Mouse (Mus musculus): ENCODE measurements around the gene Tbc1d10b. TPM values are rescaled to one million over a fixed set of nuclear protein-coding genes. Genes with fewer than 3 reads are reported as not detected.
"Not testable (repeated sequence)": the region's sequence is repeated elsewhere in the genome, so short reads cannot be mapped to it uniquely, and the experiment has no call there.

Tbc1d10b gene
- total RNA-seq (2014; fragmentation: Nextera tagmentation) (27.0 and 33.2 TPM in 2 replicates), total RNA-seq (2017) (26.2 and 35.0 TPM in 2 replicates)

DNA sequence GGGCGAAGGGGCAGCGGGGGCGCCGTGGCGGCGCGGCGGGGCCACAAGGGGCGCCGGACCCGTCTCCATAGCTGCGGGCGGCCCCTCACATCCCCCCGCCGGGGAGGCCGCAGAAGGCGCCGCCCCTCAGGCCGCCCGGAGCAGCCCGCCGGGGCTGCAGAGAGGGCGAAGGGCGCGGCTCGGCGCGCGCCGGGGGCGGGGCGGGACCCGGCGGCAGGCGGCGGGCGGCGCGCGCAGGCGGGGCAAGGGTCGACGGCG lies at the start of gene Tbc1d10b:
Gene Tbc1d10b (minus strand): TSS at position 174 of the 258 bp plus-strand sequence.
- ATAC-seq (replicated peaks; ENCODE audit: poor library complexity, severe bottlenecking): peak; percentile 17

- 0 out of 2 replicates have a peak, but pooled peaks have one; percentile 4 for ATAC-seq (replicated peaks; ENCODE audit: poor library complexity, severe bottlenecking)
These were observed 48.2 kb upstream of the Tbc1d10b start for GRCm38 (mm10) chr7:127256518-127256917.

- no peak for ATAC-seq (replicated peaks; ENCODE audit: poor library complexity, severe bottlenecking)
These were observed 47.7 kb upstream of the Tbc1d10b start for GRCm38 (mm10) chr7:127255965-127256364.

DNA sequence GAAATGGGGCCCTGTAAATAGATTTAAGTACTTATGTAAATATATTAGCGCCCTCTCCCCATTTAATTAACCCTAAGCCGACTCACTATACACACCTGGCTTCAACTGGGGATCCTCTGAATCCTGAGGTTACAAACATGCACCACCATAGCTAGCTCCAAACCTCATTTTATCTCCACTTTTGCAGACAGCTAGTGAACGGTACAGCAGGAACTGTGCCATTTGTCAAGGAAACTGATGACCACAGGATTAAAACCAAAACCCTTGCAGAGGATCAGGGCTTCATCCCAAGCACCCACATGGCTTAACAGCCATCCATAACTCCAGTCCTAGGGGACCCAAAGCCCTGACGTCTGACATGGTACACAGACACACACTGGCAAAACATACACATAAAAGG lies 46.7 kb upstream of the Tbc1d10b start:
- no peak for ATAC-seq (replicated peaks; ENCODE audit: poor library complexity, severe bottlenecking)

DNA sequence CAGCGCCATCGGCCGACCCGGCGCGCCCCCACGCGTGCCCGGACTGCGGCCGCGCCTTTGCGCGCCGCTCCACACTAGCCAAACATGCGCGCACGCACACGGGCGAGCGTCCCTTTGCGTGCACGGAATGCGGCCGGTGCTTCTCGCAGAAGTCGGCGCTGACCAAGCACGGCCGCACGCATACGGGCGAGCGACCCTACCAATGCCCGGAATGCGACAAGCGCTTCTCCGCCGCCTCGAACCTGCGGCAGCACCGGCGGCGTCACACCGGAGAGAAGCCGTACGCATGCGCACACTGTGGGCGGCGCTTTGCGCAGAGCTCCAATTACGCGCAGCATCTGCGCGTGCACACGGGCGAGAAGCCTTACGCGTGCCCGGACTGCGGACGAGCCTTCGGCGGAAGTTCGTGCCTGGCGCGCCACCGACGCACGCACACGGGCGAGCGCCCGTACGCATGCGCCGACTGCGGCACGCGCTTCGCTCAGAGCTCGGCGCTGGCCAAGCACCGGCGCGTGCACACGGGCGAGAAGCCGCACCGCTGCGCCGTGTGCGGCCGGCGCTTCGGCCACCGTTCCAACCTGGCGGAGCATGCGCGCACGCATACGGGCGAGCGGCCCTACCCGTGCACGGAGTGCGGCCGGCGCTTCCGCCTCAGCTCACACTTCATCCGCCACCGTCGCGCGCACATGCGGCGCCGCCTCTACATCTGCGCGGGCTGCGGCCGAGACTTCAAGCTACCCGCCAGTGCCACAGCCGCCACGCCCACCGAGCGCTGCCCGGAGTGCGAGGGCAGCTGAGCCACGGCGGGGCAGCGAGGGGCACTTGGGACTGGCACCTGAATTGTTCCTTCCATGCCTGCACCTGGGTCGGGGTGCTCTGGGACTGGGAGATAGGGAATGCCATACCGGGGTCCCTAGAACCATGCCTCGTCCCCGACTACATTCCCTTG lies 45.8 kb upstream of the Tbc1d10b start:
- ATAC-seq (replicated peaks; ENCODE audit: poor library complexity, severe bottlenecking): peak; percentile 76

- ATAC-seq (replicated peaks; ENCODE audit: poor library complexity, severe bottlenecking): no peak
These were observed 45.1 kb upstream of the Tbc1d10b start for GRCm38 (mm10) chr7:127253341-127253740.

DNA sequence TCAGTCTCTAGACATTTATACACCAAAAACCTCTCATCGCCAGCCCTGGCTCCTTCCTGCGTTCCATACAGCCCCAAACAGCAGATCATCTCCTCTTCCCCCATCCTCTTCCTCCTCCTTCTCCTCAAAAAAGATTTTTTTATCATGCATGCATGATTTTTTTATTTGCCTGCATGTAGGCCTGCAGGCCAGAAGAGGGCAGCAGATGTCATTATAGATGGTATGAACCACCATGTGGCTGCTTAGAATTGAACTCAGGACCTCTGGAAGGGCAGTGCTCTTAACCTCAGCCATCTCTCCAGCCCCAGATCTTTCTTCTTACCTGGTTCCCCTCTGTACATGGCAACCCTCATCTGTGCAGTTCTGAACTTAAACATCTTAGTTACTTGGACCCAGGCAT lies 44.1 kb upstream of the Tbc1d10b start:
- peak; percentile 15; the same call in 1 of the 2 replicates for ATAC-seq (replicated peaks; ENCODE audit: poor library complexity, severe bottlenecking)

- ATAC-seq (replicated peaks; ENCODE audit: poor library complexity, severe bottlenecking): not testable (repeated sequence)
These were observed 42.2 kb upstream of the Tbc1d10b start for GRCm38 (mm10) chr7:127250511-127250910.

- peak; percentile 30 for ATAC-seq (replicated peaks; ENCODE audit: poor library complexity, severe bottlenecking)
These were observed 36.6 kb upstream of the Tbc1d10b start for GRCm38 (mm10) chr7:127244658-127245510.

- peak; percentile 93 for ATAC-seq (replicated peaks; ENCODE audit: poor library complexity, severe bottlenecking)
These were observed 35.8 kb upstream of the Tbc1d10b start, which contains the start of gene Zfp771 for GRCm38 (mm10) chr7:127243870-127244657. Gene Zfp771 (plus strand): TSS chr7:127244274.

- ATAC-seq (replicated peaks; ENCODE audit: poor library complexity, severe bottlenecking): no peak
These were observed 35.1 kb upstream of the Tbc1d10b start for GRCm38 (mm10) chr7:127243361-127243867.

DNA sequence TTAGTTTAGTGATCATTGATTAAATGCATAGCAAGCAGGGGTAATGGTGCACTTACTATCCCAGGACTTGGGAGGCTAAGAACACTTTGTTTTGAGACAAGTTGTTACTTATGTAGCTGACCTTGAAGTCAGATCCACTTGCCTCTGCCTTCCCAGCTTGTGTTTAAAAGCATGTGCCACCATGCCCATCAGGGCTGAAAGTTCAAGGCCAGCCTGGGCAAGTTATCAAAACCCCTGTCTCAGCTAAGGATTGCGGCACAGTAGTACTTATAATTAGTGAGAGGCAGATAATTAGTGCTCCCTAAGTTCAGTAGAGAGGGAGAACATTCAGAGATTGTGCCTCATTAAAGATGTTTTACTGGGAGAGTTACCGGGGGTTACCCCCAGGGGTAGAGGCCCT lies 26.5 kb upstream of the Tbc1d10b start:
- no peak for ATAC-seq (replicated peaks; ENCODE audit: poor library complexity, severe bottlenecking)

DNA sequence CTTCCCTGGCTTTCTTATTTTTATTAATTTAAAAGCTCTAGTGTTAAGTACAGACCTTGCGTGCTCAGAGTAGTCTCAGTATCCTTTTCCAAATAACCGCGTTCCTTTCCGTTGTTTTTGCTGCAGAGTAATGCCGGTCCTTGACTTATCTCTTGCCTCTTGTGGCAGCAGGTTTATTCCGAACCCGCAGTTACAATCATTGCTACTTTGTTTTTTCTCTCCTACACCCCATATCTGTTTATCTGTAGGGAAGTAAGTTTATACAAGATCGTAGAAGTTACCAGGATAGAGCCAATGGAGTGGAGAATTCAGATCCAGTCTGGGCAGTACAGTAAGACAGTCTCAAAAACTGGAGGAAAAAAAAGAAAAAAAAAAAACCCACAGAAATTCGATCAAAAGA lies 25.5 kb upstream of the Tbc1d10b start:
- no peak for ATAC-seq (replicated peaks; ENCODE audit: poor library complexity, severe bottlenecking)

DNA sequence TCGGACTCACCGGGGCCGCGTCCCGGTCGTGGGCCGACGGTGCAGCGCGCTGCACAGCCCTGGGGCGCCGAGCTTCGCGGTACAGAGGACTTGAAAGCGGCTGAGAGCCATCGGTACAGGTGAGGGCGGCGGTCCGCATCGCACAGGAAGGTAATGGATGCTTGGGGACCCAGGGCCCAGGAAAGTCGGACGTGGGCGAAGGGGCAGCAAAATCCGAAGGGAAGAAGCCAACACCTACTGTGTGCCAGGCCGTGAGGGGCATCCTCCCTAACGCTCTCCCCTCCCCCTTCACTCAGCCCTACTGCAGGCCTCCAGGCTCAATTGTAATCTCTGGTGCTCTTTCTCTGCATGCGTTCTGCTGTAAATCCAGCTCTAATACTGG lies 25.1 kb upstream of the Tbc1d10b start:
- 0 out of 2 replicates have a peak, but pooled peaks have one; percentile 5 for ATAC-seq (replicated peaks; ENCODE audit: poor library complexity, severe bottlenecking)

GRCm38 (mm10) chr7:127232622-127233367 lies 24.5 kb upstream of the Tbc1d10b start, which contains the start of the genes Zfp553 and Sept1:
Gene Zfp553 (plus strand): TSS chr7:127233061.
Gene Sept1 (minus strand): TSS chr7:127233130.
- peak; percentile 82 for ATAC-seq (replicated peaks; ENCODE audit: poor library complexity, severe bottlenecking)

DNA sequence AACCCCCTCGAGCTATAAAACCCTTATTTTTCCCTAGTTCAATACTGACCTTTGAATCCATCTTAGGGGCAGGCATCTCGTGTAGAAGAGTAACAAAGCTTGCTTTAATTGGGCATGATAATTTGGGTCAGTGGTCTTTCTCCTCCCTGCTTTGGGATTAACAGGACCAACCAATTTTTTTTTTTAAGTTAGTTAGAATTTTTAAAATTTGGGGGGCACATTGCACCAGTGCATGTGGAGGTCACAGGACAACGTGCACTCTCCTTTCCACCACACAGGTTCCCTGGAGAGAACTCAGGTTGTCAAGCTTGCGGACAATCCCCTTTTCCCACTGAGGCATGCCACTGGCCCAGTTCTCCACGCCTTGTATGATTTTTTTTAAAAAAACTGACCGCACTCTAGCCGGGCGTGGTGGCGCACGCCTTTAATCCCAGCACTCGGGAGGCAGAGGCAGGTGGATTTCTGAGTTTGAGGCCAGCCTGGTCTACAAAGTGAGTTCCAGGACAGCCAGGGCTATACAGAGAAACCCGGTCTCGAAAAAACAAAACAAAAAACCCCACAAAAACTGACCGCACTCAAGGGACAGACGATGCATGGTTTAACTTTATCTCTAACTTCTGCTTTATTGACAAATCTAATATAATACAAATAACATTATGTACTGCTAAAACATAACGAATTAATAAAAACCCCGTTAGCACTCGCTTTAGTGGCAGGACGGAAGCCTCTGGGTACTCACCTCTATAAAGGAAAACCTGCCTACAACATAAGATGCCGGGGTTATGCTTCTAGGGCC lies 23.8 kb upstream of the Tbc1d10b start:
- ATAC-seq (replicated peaks; ENCODE audit: poor library complexity, severe bottlenecking): no peak

DNA sequence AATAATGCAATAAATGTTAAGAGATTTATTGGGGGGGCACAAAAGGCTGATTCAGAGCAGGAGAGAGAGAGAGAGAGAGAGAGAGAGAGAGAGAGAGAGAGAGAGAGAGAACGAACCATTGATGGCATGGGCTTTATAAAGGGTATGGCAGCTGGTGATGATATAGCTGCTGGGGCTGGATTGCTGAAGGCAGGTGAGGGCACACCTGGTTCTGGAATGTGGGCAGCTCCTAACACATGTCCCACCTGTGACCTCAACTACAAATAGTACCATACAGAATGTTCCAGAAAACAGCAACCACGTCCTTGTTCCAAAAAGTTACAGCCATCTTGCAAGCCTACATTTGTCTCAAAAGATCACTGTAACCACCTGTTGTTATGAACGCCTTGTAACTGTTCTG lies 23.1 kb upstream of the Tbc1d10b start:
- no peak for ATAC-seq (replicated peaks; ENCODE audit: poor library complexity, severe bottlenecking)

- ATAC-seq (replicated peaks; ENCODE audit: poor library complexity, severe bottlenecking): peak; percentile 65
These were observed 20.5 kb upstream of the Tbc1d10b start for GRCm38 (mm10) chr7:127228615-127229303.

All from granulocyte monocyte progenitor cell, adult 5-6 weeks (primary cell).